Mouse (Mus musculus) heart, embryonic 13.5 days (tissue): ENCODE data around the gene Usb1. TPM values are rescaled to one million over a fixed set of nuclear protein-coding genes. Genes with fewer than 3 reads are reported as not detected.

ENCODE experiments used
- ATAC-seq: fragments of 200-750 bp; cut with Nextera tagmentation; 2 replicates; pipeline ENCODE4 v1.8.0; 2017; ENCODE audit warnings: moderate TSS enrichment; ENCODE audit not compliant: insufficient number of reproducible peaks, low FRiP score, low TSS enrichment; ENCODE audit errors: extremely low read depth
- H3K27ac ChIP-seq: fragments of 300-500 bp; sonication (generic); replicated peaks from 2 replicates; pipeline ENCODE4 v1.5.1; 2015; ENCODE audit warnings: moderate library complexity, mild to moderate bottlenecking, inconsistent platforms
- H3K27me3 ChIP-seq: fragments of 300-500 bp; sonication (generic); replicated peaks from 2 replicates; pipeline ENCODE4 v1.6.1; 2015; ENCODE audit warnings: mild to moderate bottlenecking, inconsistent platforms
- H3K36me3 ChIP-seq: fragments of 300-500 bp; sonication (generic); 2 replicates; pipeline ENCODE4 v1.6.1; 2015; ENCODE audit warnings: mild to moderate bottlenecking, inconsistent platforms
- H3K4me1 ChIP-seq: fragments of 300-500 bp; sonication (generic); 2 replicates; pipeline ENCODE4 v1.6.1; 2015; ENCODE audit warnings: inconsistent platforms
- H3K4me2 ChIP-seq: fragments of 300-500 bp; sonication (generic); 2 replicates; pipeline ENCODE4 v1.6.1; 2015; ENCODE audit warnings: inconsistent platforms, mild to moderate bottlenecking, moderate library complexity
- H3K4me3 ChIP-seq: fragments of 300-500 bp; sonication (generic); 2 replicates; pipeline ENCODE4 v1.5.1; 2015; ENCODE audit warnings: moderate library complexity, mild to moderate bottlenecking, inconsistent platforms
- H3K9ac ChIP-seq: fragments of 300-500 bp; sonication (generic); 2 replicates; pipeline ENCODE4 v1.6.1; 2015; ENCODE audit warnings: inconsistent platforms, mild to moderate bottlenecking, moderate library complexity
- H3K9me3 ChIP-seq: fragments of 300-500 bp; sonication (generic); 2 replicates; pipeline ENCODE4 v1.6.1; 2016; ENCODE audit warnings: inconsistent platforms
- WGBS: fragments of 180-500 bp; shearing (Covaris S2); methylation state at CpG from one replicate; pipeline ENCODE4 v1.1.7; 2015; ENCODE audit warnings: mixed read lengths; 5-methylcytosine and 5-hydroxymethylcytosine counted together
- polyA plus RNA-seq: library from polyadenylated mRNA; unstranded; fragments of >200 nt; fragmentation: Nextera tagmentation; extraction: Ambion mirVana; gene quantifications from 2 replicates; pipeline ENCODE4 v1.2.1, GENCODE M21; 2015

The Usb1 gene
- polyA plus RNA-seq, 1 experiment from 2014 or later, result 25.5 TPM

DNA sequence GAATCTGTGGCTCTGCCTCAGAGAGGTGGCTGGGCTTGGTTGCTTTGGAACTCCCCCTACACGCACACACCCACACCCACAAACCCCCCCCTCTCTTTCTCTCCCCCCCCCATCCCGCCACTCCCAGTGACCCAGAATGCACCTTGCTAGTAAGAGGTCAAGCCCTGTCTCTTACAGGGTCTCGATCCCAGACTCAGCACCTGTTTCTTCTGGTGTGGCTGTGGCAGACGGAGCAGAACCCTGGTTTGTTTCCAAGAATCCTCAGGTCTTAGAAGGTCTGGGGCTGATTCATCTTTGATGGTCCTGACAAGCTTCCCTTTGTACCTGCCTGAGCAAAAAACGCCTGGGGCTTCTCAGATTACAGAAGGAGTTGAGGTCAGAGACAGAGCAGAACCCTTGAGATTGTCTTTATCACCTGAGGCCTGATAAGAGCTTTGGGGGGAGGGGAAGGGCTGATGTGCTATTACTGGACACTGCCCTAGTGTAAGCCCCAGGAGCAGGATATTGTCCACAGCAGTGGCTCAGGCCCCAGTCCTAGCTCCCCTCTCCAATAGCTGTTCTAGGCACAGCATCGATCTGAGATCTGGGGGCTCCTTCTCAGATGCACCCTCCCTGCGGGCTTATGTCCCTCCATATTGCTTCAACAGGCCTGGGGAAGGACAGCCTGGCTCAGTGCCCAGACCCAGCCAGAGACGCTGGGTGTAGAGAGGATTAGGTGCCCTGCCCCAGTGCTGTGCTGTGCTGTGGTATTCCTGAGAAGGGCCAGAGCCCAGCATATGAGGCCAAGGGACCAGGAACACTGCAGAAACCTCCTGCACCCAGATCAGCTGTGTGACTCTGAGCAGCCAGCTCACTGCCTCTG lies 26.7 kb downstream of the Usb1 start:
- Histone ChIP-seq H3K27me3 (no peaks in the 10 kb centered on the region), H3K9me3 (no peaks in the 10 kb centered on the region), H3K4me1 (peaks cover 98% of the 10 kb centered on the region), H3K27ac (peak overlapping the region; percentile 98), H3K36me3 (peaks cover 15% of the 10 kb centered on the region), H3K4me2 (peak overlapping the region; percentile 84), H3K4me3 (peak overlapping the region; percentile 27), H3K9ac (peak overlapping the region; percentile 73)
- no peak; the same call in 1 of the 2 replicates for ATAC-seq
- 17% methylated on average over 8 of the region's 8 CpGs for WGBS

DNA sequence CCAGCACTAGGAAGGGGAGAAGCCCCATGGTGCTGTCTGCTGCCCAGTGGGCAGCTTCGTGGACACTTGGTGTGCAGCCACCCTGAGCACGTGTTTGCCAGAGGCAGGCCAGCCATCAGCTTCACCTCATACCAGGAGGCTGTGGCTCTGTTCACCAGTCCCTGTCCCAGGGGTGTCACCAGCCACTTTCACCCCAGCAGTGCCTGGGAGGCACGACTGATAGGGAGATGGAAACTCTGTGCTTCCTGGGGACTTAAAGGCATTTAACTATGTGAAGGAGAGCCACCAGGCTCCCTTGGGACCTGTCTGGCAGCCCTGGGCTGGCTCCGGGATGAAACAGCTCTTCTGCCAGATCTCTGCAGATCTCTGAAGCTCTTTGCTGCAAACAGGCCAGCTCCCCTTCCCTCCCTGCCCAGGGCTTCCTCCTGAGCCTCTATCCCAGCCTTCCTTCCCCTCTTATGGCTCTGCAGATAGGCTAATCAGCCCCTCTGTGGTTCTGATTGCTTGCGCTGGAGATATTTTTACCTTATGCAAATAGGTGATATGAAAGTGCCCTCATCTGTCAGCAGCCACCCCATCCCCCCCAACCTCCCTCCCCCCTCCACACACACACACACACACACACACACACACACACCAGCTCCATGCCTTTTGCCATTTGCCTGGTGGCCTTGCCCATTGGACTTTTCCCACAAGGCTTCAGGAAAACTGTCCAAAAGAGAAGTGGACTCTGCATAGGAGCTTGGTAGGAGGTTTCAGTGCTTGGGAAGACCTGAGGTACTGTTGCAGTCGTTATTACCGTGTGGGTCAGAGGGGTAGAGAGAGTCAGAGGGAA lies 28.3 kb downstream of the Usb1 start:
- no peaks in the 10 kb centered on the region for H3K27me3 ChIP-seq
- peak overlapping the region; percentile 27 for H3K4me3 ChIP-seq
- peak overlapping the region; percentile 73 for H3K9ac ChIP-seq
- peak overlapping the region; percentile 84 for H3K4me2 ChIP-seq
- WGBS, result 11% methylated on average over 7 of the region's 7 CpGs
- peak; percentile 12; the same call in 1 of the 2 replicates for ATAC-seq
- H3K27ac ChIP-seq, result peak overlapping the region; percentile 98
- H3K9me3 ChIP-seq, result no peaks in the 10 kb centered on the region
- H3K36me3 ChIP-seq, result peaks cover 7% of the 10 kb centered on the region
- H3K4me1 ChIP-seq, result peaks cover 93% of the 10 kb centered on the region

DNA sequence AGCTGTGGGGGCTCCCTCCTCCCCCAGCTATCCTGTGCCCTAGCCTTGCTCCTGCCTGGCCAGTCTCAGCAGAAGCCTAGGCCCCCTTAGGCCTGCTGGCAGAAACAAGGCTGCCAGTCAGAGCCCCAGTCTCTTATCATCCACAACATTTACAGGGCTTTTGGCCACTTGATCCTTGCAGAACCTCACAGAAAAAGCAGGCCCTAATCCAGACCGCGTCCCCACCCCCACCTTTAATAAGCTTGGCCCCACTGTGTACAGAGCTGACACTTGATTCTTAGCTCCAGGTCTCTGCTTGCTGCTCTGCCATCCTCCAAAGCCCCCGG lies 28.9 kb downstream of the Usb1 start:
- Histone ChIP-seq H3K36me3 (peaks cover 3% of the 10 kb centered on the region), H3K9ac (peak overlapping the region; percentile 73), H3K4me1 (peaks cover 93% of the 10 kb centered on the region), H3K27ac (peak overlapping the region; percentile 98), H3K9me3 (no peaks in the 10 kb centered on the region), H3K4me3 (peak overlapping the region; percentile 27), H3K27me3 (no peaks in the 10 kb centered on the region), H3K4me2 (peak overlapping the region; percentile 84)
- 21% methylated on average over 3 of the region's 3 CpGs for WGBS
- no peak for ATAC-seq

DNA sequence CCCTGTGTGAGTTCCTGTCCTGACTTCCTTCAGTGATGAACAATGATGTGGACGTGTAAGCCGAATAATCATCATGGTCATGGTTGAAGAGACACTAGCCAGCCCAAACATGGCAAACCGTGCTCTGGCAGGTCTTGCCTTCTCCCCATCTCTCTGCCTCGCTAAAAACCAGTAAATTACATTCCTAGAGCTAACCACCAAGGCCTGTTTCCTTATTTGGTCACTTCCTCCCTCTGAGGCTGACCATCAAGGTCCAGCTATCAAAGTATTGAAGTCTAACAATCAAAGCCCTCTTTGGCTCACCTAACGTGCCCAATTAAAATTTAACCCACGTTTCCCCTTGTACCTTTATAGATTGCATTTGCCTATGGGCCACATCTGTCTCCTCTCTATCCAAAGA lies 30.2 kb downstream of the Usb1 start:
- WGBS, result 55% methylated on average over 6 of the region's 6 CpGs
- peak overlapping the region; percentile 98 for H3K27ac ChIP-seq

DNA sequence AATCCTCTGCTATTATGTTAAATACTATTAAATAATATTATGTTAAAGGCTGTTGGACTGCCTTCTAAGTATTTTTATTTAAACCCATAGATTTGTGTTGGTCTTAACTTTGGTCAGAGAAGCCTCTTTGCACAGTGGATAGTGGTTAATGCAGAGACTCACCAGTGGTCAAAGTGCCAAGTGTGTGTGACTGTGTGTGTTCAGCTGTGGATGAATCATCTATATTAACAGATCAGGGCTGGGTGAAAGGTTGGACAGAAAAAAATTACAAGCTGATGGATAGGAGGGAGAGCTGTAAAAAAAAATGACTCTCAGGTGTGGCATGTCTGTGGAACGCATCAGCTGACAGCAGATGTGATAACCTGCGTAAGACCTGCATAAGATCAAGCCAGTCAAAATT lies 31.8 kb downstream of the Usb1 start:
- WGBS, result 90% methylated on average over 2 of the region's 2 CpGs

More for the DNA sequence above, 30.2 kb downstream of the Usb1 start:
- Histone ChIP-seq H3K9me3 (no peaks in the 10 kb centered on the region), H3K4me3 (no peak overlapping the region), H3K4me1 (peaks cover 93% of the 10 kb centered on the region), H3K27me3 (no peaks in the 10 kb centered on the region), H3K36me3 (peaks cover 15% of the 10 kb centered on the region), H3K4me2 (no peak overlapping the region), H3K9ac (peak overlapping the region; percentile 11; the same call in 1 of the 2 replicates)
- no peak for ATAC-seq

DNA sequence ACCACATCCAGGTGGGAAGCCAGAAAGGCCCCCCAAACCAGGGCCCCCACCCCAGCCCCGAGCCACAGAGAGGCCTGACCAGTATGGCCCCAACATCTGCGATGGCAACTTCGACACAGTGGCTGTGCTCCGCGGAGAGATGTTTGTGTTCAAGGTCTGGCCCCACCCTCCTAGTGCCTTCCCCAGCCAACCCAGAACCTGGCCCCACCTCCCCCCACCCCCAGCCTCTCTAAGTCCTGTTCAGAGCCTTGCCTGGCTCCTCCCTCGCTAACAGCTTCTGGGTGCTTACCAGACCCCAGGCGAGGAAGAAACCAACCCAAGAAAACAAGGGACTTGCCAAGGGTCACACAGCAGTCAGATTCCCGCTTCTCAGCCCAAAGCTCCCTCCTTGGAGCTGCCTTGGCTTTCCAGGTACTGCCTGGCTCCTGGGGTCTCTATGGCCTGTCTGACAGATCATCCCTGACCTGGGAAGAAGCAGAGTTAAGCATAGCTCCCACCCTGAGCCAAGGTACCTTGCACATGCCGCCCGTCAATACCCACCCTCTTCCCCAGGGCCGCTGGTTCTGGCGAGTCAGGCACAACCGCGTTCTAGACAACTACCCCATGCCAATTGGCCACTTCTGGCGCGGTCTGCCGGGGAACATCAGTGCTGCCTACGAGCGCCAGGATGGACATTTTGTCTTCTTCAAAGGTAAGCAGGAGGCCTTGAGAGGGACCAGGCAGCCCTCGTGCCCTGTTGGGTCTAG lies 37.7 kb downstream of the Usb1 start:
- Histone ChIP-seq H3K27me3 (no peaks in the 10 kb centered on the region), H3K9ac (peak overlapping the region; percentile 64), H3K36me3 (peaks cover 89% of the 10 kb centered on the region), H3K4me2 (peak overlapping the region; percentile 45), H3K9me3 (no peaks in the 10 kb centered on the region), H3K4me3 (peak overlapping the region; percentile 14; the same call in 1 of the 2 replicates), H3K27ac (no peak overlapping the region), H3K4me1 (peaks cover 70% of the 10 kb centered on the region)
- 48% methylated on average over 20 of the region's 20 CpGs for WGBS
- ATAC-seq, result no peak; the same call in 1 of the 2 replicates

More for the DNA sequence above, 31.8 kb downstream of the Usb1 start:
- no peak overlapping the region for H3K4me3 ChIP-seq
- no peak overlapping the region for H3K4me2 ChIP-seq
- H3K4me1 ChIP-seq, result peaks cover 90% of the 10 kb centered on the region
- H3K9me3 ChIP-seq, result no peaks in the 10 kb centered on the region
- H3K36me3 ChIP-seq, result peaks cover 31% of the 10 kb centered on the region
- no peak overlapping the region for H3K9ac ChIP-seq
- H3K27ac ChIP-seq, result no peak overlapping the region
- H3K27me3 ChIP-seq, result no peaks in the 10 kb centered on the region
- no peak for ATAC-seq

DNA sequence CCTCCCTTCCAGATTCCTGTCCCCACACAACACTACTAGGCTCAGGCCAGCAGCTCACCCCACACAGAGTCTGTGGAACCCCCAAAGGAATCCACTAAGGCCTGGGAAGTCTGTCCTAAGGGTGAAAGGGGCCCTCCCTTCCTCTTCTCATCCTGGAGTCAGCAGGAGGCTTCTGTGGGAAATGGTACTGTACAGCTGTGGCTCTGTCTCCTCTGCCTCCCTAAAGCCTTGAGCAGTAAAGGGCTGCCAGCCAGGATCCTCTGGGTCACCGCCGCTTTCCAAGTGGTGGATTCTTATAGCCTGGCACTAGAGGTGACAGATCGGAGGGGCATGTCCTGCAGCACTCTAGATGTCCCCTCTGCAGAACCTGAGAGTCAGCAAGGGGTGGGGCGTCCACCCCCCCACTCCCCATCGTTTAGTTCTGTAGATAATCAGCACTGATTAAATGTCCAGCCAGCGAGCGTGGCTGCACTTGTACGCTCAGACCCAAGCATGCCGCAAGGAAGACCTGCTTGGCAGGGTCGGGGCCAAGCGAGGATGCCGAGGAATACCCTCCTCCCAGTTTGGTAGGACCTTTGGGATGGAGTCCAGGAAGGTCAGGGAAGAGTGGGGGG lies 41.4 kb downstream of the Usb1 start:
- H3K27me3 ChIP-seq, result no peaks in the 10 kb centered on the region
- H3K4me1 ChIP-seq, result peaks cover 63% of the 10 kb centered on the region
- H3K27ac ChIP-seq, result peak overlapping the region; percentile 45
- 56% methylated on average over 12 of the region's 12 CpGs for WGBS
- H3K9me3 ChIP-seq, result no peaks in the 10 kb centered on the region
- no peak overlapping the region for H3K4me2 ChIP-seq
- peaks cover 61% of the 10 kb centered on the region for H3K36me3 ChIP-seq
- H3K9ac ChIP-seq, result peak overlapping the region; percentile 3; the same call in 1 of the 2 replicates
- ATAC-seq, result no peak
- no peak overlapping the region for H3K4me3 ChIP-seq

DNA sequence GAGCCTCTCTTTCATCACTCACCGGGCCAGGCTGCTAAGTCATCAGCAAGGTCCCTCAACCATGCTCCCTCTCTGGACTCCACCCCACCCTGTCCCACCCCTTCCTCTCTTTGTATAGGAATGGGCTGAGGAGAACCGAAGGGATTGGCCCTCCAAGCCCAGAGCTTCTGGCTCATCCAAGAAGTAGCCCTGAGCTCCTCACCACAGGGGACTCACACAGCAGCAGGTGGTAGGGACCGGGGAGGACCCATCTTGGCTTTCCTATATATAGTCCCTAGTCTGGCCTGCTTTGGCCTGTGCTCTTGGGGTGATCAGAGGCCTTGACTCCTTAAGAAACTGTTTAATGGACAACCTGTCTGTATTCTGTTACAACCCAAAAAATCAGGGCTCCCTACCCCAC lies 42.3 kb downstream of the Usb1 start:
- Histone ChIP-seq H3K36me3 (peaks cover 52% of the 10 kb centered on the region), H3K4me3 (no peak overlapping the region), H3K4me2 (no peak overlapping the region), H3K4me1 (peaks cover 55% of the 10 kb centered on the region), H3K27ac (no peak overlapping the region; the same call in 1 of the 2 replicates), H3K9me3 (no peaks in the 10 kb centered on the region), H3K27me3 (no peaks in the 10 kb centered on the region), H3K9ac (no peak overlapping the region)
- no peak for ATAC-seq
- 65% methylated on average over 3 of the region's 3 CpGs for WGBS

DNA sequence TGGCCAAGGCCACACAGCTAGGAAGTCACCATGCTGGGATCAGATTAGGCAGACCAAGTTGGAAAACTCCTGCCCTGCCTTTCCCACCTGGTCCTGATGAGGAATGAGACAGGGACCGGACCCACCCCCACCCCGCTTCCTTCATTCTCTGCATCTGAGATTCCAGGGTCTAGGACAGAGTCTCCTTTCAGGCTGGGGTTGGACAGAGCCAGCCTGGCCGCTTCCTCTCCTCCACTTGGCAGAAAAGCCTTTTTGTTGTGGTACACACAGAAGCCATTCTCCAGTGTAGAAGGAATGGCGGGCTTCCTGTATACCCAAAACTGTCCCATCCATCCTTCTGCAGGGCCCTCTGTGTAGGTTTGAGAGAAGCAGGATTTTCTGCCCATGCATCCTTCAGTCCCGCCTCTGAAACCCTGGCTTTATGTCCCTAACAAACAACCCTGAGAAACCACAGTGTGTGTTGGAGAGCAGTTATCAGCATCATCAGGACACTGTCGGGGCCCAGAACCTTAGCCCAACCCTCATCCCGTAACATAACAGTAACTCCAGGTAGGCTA lies 43.4 kb downstream of the Usb1 start:
- Histone ChIP-seq H3K27me3 (no peaks in the 10 kb centered on the region), H3K27ac (no peak overlapping the region), H3K4me2 (no peak overlapping the region), H3K36me3 (peaks cover 42% of the 10 kb centered on the region), H3K9ac (no peak overlapping the region), H3K4me3 (no peak overlapping the region), H3K9me3 (no peaks in the 10 kb centered on the region), H3K4me1 (peaks cover 48% of the 10 kb centered on the region)
- WGBS, result 74% methylated on average over 7 of the region's 7 CpGs
- ATAC-seq, result no peak

DNA sequence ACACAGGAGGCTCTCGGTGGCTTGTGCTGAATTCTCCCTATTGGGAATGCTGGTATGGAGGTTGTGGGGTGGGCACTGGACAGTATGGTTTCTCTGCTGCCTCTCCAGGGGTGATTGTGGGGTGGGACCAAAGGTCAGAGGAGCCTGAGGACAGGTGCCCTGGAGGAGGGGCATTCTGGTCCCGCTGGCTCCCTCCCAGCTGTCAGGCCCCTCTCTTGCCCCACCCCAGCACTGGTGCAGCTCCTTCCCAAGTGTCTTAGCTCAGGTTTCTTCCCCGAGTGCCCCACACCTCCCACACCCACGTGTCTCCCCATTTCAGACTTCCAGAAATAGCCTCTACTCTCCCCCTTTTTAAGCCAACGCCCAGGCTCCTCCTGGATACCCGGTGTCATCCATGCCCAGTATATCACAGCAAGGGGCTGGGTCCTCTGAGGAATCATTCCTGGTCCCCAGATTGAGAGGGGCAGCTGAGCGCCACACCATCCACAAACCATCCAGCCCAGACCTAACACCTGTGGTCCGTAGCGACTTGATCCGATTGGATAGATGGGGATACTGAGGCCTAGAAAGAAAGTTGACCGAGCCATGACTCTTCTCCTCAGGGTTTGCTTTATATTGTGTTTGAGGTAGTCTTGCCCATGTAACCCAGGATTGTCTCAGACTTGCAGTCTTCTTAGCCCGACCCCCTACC lies 44.4 kb downstream of the Usb1 start:
- Histone ChIP-seq H3K9ac (peak overlapping the region; percentile 11; the same call in 1 of the 2 replicates), H3K4me1 (peaks cover 51% of the 10 kb centered on the region), H3K36me3 (peaks cover 32% of the 10 kb centered on the region), H3K27ac (peak overlapping the region; percentile 90), H3K4me2 (no peak overlapping the region), H3K9me3 (peaks cover 3% of the 10 kb centered on the region; the same call in 1 of the 2 replicates), H3K4me3 (no peak overlapping the region), H3K27me3 (no peaks in the 10 kb centered on the region)
- 64% methylated on average over 12 of the region's 12 CpGs for WGBS
- no peak for ATAC-seq
